Mouse (Mus musculus): Measurements from ENCODE around the gene Rasgrp3.
A peak's percentile ranks its signal among the peaks of the same experiment; 100 is the strongest.
"Not testable (repeated sequence)": the region's sequence is repeated elsewhere in the genome, so short reads cannot be mapped to it uniquely, and the experiment has no call there.

Gene Rasgrp3

DNA sequence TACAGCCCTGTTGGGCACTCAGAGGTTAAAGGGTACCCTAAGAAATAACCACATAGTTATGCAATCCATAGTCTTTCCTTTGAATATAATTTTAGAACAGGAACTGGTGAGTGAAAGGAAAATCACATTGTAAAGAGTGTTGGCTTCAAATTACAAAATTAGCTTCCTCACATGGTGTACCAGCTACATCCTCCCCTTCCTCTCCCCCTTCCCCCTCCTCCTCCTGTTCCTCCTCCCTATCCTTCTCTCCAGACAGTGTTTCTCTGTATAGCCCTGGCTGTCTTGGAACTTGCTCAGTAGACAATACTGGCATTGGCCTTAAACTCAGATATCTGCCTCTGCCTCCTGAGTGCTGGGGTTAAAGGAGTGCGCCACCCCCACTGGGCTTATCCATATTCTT lies 26.1 kb downstream of the Rasgrp3 start:
- DNase-seq (ENCODE audit: low spot score), result no peak

DNA sequence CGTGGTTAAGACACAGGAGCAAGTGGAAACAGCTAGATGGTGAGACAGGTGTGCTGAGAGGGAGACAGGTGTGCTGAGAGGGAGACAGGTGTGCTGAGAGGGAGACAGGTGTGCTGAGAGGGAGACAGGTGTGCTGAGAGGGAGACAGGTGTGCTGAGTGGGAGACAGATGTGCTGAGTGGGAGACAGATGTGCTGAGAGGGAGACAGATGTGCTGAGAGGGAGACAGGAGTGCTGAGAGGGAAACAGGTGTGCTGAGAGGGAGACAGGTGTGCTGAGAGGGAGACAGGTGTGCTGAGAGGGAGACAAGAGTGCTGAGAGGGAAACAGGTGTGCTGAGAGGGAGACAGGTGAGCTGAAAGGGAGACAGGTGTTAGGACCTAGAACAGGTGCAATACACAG lies 27.5 kb downstream of the Rasgrp3 start:
- not testable (repeated sequence) for DNase-seq (ENCODE audit: low spot score)

DNA sequence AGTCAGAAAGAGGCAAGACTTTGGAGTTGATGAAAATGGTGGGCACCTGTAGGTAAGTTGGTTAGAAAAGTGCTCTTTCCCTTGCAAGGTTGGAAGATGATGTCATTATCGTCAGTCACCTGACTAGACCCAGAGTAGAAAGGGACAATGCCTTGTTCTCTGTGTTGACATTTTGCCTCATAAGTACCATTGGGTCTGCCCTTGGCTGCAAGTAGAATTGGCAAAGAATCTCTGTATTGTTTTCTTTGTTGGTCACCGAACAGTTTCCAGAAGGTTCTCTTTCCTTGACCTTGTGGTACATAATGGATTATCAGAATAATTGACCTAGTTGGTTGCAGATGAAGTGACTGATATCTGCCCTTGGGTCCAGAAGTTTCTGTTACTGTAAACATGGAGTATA lies 27.9 kb downstream of the Rasgrp3 start:
- DNase-seq (ENCODE audit: low spot score), result no peak

DNA sequence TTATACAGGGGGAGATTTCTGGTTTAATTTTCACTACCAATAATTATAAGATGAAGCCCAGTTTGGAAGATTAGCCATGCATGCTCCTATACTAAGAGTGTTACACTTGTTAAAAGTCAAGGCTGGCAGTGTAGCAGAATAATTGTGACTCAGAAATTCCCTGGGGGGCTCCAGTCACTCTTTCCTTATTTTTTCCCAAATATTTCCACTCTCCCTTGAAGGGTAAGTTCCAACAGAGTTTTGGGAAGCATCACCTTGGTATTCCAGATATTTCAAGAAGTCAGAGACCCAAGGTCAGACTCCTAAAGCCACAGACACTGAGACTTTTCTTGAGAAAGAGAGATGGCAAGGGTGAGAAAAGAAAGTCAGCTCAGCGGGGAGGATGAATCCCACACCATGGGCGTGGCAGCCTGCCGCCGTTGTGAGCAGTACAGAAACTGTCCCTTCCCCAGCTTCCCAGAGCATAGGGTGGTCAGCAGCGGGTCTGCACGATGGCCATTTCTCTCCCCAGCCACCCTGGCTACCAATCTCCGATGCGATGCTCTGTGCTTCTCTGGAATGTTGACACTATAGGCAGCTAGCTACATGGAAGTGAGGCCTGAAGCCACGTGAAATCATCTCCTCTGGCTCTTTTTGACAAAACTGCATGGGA lies 28.8 kb downstream of the Rasgrp3 start:
- no peak for DNase-seq (ENCODE audit: low spot score)

DNA sequence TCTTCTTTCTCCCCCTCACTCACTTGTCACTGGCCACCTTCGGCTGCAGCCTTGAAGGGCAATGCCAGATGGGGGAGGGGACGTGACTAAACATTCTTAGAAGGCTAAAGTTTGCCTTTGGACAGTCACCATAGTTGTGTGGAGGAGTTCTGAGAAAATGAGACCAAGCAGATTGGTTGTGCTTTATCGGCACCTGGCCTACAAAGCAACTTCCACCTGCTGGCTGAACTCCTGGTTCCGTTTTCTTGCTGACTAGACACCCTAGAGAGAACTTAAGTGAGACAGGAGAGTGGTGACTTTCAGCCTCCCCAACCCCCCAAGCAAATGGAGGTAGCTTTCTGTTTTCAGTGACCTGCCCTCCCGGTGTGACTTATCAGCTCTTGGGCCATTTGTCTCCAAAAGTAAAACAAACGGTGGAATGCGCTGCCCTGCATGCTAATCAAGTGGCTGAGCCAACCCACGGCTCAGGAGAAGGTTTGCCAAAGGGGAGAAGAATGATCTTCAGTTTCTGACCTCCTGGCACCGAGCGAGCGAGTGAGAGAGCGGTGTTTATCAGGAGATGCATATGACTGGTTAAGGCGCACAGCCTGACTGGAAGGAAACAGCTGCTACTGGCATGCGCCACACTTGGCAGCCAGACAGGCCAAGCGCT lies 29.4 kb downstream of the Rasgrp3 start:
- peak; percentile 64 for DNase-seq (ENCODE audit: low spot score)

DNA sequence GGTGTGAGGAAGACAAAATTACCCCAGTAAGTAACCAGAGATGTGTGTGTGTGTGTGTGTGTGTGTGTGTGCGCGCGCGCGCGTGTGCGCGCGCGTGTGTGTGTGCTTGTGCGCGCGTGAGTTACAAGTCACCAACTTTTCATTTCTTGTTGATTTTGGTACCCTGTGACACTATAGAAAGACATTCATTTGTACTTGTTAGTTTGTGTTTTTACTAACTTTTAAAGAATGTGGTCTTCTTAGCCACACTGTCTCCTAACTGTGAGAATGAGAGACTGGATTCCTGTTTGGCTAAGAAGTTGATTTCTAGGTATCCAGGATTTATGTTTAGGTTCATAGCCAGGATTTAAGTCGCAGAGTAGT lies 29.9 kb downstream of the Rasgrp3 start:
- no peak for DNase-seq (ENCODE audit: low spot score)

DNA sequence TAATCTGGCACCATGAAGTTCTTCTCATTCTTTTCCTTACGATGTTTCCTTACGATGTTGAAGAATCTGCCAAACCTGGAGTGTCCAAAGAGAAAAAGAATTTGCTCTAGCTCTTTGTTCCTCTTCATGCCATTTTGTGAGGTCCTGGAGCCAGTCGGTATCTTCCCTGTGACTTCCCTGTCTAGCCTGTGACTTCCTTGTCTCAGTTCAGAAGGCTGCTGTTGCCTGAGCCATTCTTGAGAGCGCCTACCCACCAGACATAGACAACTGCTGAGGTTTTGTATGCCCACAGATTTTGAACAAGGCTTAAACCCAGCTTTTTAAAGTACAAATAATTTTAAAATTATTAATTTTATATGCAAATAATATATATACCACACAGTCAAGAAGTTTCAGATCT lies 31.3 kb downstream of the Rasgrp3 start:
- no peak for DNase-seq (ENCODE audit: low spot score)

DNA sequence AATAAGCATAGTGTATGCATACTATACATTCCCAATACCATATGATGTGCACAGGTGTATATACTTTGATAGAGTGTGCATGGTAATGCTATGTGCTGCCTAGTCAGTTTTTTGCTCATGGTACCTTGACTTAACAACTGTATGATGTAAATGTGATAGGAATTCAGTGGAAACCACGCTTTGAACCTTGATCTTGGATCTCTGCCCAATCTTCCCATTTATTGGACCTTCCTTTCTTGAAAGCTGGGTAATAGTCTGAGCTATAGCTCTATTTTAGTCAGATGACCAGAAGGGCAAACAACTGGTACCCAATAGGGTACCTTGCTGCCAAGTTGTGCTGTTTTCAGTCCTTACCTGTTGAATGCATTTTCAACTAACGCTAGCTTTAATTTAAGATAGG lies 31.8 kb downstream of the Rasgrp3 start:
- DNase-seq (ENCODE audit: low spot score), result no peak

DNA sequence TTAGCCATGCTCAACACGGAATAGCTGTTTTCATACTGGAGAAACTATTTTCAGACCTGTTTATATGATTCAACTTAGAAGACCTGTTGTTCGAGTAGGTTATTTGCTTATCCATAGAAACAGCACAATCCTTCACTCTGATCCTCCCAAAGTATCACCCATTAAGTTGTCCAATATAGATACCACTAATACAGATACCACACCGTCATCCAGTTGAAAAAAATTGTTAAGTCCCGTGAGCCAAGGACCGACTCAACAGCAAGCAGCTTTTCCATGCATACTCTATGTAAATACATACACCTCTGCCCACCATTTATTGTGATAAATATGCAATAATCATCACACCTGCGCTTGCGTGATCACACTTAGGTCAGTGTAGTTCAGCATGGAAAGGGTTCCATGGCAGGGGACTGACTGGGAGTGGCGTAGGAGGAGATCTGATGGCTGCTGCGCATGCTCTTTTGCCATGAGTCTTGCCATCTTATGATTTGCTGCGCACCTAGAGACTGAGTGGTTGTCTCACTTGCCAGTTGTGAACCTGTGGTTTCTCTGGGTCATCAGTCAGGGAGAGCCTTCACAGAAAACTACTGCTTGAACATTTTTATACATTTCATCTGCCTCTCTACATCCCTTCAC lies 32.9 kb downstream of the Rasgrp3 start:
- no peak for DNase-seq (ENCODE audit: low spot score)

DNA sequence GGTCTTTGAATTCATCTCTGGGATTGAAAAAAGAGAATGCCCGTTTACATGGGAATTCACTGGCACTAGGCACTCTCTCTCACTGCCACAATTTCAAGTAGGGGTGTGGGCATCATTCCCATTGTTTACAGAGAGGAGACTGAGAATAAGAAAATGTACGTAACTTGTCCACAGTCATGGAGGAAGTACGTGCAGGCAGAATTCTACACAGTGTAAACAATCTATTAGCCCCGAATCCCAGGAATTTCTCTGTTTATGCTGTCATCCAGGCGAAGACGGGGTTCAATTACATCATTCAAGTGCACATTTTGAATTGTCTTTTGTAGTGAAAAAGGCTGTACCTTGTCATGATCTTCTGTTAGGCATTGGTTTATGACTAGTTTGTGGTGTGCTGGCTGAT lies 34.6 kb downstream of the Rasgrp3 start:
- DNase-seq (ENCODE audit: low spot score), result no peak

DNA sequence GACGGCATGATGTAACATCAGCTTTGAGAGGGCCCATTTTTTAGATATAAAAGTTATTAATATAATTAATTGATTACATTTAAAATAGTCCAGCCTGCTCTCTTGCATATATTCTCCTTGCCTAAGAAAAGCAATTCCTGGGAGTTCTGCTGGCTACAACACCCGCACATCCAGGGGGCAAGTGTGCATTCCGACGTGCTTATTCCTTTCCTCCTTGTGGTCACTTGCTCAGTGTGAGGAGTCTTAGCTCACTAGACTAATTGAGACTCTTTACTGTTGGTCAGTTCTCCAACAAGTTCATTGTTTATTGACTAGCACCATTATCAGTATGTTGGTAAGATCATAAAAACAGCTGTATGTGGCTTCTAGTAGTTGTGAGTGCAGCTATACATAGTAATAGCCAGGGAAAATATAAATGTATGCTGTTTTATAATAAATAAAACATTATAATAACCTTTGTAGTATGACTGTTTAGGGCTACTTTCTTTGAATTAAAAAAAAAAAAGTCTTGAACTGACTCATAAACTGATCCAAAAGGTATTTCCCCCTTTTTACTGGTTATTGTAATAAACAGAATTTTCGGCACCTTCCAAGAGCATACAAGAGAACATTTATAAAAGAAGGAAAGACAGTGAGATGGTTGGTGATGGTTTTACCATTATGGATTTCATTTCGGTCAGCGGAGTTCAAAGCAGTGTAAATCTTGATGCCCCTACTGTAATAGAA lies 35.4 kb downstream of the Rasgrp3 start:
- DNase-seq (ENCODE audit: low spot score), result no peak

DNA sequence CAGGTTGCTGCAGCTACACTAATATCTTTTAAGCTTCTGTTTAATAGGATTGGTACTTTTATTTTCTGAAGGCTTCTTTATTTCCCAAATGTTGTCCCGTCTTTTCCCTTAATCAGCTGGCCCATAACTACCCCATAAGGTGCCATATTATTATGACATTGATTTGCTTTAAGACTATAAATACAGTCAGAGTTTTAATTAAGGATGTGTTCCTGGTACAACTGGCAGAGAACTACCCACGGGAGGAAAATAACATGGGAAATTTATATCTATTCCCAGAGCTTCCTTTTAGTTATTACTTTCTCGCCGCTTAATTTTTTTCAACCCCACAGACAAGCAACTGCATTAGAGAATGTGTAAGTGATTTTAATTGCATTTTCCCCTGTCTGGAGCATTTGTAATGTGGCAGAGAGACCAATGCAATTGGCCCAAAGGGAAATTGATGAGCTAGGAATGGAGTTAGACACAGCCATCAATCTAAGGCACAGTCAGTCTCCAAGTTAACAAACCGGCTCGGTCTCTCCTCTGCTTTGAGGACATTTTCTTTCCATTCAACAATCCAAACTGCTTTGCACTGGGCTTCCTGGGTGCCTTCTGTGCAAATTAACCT lies 36.1 kb downstream of the Rasgrp3 start:
- no peak for DNase-seq (ENCODE audit: low spot score)

DNA sequence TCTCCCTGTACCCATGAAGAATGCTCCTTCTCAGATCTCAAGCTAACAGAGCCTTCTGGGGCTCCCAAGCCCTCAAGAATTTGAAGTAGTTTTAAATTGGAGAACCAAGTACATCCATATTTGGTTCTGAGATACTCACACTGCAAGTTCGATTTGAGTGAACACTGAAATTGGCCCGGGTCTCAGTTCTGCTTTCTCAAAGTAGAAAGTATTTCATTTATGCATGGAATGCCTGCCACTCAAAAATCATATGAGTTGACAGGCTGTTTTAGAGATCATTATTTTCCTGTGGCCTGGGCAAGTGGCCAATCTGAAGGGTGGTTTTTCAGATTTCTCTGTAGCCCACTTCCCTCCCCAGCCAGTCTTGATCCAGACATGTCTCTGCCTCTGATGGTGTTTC lies 36.7 kb downstream of the Rasgrp3 start:
- no peak for DNase-seq (ENCODE audit: low spot score)

DNA sequence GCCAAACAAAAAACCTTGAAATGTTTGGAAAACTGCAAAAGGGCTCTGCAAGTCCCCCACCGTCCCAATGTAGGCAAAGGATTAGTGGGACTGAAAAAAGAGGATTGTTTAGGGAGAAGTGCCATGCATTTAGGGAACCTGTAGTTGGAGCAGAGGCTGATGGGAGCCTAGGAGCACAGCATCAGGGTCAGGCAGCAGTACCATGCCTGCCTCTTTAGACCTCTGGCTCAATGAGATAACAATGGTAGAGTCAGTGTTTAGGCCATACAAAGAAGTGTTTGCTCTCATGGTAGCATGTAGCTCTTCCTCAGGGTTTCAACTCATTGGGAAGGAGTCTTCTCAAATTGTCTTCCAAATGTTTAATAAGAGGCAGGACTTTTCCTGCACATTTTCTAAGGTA lies 40.3 kb downstream of the Rasgrp3 start:
- no peak for DNase-seq (ENCODE audit: low spot score)

DNA sequence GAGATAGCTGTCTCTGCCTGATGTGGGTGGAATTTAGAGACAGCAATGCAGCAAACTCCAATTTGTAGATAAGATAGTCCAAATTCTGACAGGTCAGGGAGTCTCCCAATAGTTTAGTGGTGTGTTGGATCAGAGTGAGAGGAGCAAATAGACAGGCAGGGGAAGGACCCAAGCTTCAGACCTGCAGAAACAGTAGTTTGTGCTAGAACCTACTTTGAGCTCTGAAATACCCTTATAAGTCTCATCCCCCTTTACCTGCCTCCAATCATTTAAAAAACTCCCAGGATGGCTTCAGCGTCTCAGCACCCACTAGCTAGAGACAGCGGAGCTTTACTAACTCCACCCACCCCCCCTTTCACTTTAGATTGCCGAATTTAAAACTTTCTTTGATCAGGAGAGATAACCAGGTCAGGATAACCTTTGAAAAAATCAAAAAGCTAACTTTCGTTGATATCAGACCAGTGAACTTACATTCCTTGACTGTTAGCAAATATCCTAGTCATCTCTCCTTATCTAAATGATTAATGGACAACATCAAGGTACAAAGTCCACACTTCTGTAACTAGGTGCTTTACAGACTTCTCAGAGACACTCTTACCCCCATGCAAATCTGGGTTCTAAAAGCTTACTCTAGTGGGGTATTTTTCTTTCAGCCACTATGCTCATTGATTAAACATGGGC lies 41.2 kb downstream of the Rasgrp3 start:
- no peak for DNase-seq (ENCODE audit: low spot score)

DNA sequence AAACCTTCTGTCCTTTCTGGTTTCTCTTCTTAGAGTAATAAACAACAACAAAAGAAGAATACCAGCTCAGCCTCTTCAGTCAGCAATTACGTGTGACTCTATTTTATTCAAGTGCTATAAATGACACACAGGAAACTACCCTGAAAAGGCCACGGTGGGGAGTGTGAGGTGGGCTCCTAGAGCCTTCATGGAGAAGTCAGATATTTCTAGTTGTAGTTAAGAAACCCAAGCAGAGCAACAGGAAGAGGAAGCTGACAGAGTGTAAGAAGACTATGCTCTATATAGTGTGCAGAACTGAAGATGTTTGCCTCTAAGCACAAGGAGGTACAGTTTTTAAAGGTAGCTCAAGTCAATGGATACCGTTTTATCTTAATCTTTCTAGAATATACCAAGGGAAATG lies 42.0 kb downstream of the Rasgrp3 start:
- DNase-seq (ENCODE audit: low spot score), result no peak

DNA sequence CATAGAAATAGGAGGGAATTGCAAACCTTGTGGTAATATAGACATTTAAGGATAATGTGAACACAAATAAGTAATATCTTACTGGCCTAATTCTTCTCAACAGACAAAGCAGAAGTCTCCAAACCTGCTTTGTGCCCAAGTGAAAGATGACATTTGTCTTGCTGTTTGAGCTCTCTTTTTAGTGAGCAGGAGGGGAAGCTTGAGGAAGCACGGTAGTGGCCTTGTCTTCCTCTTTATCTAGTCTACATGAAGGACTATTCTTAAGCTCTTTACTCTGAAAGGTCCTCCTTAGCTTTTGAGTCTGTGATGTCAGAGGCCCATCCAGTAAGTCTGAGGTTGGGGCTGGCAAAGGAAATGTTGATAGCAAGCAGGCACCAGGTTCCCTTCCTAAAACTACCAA lies 43.1 kb downstream of the Rasgrp3 start:
- DNase-seq (ENCODE audit: low spot score), result no peak

DNA sequence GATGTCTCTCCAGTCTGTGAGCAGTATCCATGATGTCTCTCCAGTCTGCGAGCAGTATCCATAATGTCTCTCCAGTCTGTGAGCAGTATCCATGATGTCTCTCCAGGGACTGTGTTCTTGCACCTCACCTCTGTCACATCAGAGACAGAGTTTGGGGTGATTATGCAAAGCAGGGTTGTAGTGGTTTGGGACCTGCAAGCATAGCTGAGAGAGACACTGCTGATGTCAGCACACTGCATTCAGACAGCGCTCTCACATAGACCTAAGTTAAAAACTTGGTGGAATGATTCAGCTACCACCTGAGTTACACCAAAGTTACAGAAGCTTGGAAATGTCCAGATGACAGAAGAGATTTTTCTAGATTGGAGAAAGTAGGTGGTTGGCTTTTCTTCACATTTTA lies 44.0 kb downstream of the Rasgrp3 start:
- DNase-seq (ENCODE audit: low spot score), result no peak

DNA sequence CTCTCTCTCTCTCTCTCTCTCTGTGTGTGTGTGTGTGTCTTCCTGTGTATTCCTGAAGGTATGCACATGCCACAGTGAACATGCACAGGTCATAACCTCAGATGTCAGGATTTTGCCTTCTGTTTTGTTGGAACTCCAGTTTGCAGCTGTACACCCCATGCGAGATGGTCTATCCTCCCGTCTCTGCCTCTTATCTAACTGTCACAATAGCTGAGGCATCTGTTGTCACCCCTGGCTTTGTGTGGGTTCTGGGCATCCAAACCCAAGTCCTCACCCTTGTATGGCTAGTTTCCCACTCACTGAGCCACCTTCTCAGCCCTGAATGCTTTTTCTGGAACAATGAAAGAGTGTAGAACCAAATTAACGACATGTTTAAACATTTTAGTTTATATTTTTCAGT lies 44.7 kb downstream of the Rasgrp3 start:
- DNase-seq (ENCODE audit: low spot score), result no peak

DNA sequence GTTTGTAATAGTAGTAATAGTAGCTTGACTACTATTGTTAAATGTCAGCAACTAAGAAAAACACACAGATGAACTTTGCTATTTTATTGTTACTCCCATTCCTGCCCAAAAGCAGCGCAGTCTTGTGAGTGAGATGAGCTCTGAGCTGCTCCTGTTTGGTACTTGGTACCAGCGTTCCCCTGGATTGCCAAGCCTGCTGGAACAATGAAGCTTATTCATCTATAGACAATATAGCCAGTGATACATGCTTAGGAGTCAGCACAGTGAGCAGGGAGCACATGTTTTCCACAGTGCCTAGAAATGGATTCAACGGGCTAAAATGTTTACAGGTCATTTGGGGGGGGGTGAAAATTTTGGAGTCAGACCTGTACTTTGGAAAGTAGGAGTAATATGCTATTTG lies 50.5 kb downstream of the Rasgrp3 start:
- no peak for DNase-seq (ENCODE audit: low spot score)

DNA sequence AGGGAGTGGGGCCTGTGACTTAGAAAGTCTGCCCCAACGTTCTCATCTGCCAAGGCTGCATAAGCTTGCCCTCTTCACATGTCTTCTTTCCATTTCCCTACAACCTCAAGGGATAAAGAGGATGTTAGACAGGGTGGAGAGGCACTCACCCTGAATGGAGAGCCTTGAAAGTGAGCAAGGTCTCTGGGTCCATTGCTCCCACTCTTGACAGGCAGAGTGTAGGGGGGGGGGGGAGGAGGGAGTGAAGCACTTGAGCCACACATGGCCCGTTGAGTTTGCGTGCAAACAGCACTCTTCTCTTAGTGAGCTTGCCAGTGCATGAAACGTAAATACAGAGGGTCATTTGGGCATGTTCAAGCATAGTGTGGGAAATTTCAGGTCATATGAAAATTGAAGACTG lies 59.5 kb downstream of the Rasgrp3 start:
- no peak for DNase-seq (ENCODE audit: low spot score)

DNA sequence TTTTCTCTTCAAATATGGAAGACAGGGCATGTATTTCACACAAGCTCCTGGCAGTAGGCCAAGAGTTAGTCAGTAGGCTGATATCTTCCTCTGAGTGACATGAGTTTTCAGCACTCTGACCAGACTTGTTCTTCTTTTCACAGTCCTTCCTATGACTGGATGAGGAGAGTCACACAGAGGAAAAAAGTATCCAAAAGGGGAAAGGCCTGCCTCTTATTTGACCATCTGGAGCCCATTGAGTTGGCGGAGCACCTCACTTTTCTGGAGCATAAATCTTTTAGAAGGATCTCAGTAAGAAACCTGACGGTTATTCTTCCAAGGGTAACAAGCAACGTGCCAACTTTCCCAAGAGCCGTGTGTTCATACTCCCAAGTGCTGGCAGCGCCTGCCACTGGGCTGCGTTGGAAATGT lies 62.5 kb downstream of the Rasgrp3 start:
- no peak for DNase-seq (ENCODE audit: low spot score)
